Mouse (Mus musculus): ENCODE measurements around the gene Nat10. TPM values are rescaled to one million over a fixed set of nuclear protein-coding genes. Genes with fewer than 3 reads are reported as not detected.

The Nat10 gene
- total RNA-seq, 2 experiments from 2014 or later, result 72.5 to 125 TPM

DNA sequence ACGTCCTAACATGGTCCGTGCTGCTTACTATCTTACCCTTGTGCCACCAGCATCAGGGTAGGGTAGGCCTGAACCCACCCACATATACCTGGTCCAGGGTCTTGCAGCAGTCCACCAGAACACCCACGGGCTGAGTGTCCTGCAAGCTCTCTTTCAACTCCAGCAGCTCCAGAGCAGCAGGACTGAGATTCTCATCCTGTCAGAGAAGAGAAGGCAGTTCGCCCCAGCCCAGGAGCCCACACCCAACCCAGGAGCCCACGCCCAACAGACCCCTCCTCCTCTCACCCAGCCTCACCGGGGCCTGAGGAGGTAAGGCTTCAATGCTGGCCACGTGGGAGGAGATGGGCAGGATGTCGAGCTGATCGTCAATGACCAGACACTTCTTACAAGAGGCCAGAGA lies 13.2 kb downstream of the Nat10 start:
- no peak for ATAC-seq (replicated peaks; ENCODE audit: low FRiP score, low TSS enrichment, poor library complexity, severe bottlenecking)

- ATAC-seq (replicated peaks; ENCODE audit: low FRiP score, low TSS enrichment, poor library complexity, severe bottlenecking), result 0 out of 2 replicates have a peak, but pooled peaks have one; percentile 9
Observed at GRCm38 (mm10) chr2:103746761-103747160, 14.3 kb downstream of the Nat10 start.

GRCm38 (mm10) chr2:103746096-103746495 lies 15.0 kb downstream of the Nat10 start:
- no peak for ATAC-seq (replicated peaks; ENCODE audit: low FRiP score, low TSS enrichment, poor library complexity, severe bottlenecking)

GRCm38 (mm10) chr2:103745481-103745880 lies 15.6 kb downstream of the Nat10 start:
- ATAC-seq (replicated peaks; ENCODE audit: low FRiP score, low TSS enrichment, poor library complexity, severe bottlenecking), result no peak

DNA sequence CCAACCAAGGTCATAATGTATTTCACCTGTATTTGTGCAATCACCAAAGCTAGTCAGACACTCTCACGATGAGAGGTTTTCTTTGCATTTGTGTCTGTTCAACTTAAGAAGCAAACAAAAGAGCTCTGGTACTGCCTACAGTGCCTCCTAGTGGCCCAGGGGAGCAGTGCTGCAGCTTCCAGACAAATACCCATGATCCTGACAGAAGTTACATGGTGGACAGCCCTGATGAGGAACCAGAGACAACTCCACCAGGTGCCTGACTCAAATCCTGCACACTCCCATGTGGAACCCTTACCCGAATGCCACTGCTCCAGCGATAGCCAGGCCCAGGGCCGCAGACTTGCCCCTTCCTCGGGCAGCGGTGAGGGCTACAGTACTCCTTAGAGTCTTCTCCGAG lies 17.1 kb downstream of the Nat10 start:
- ATAC-seq (replicated peaks; ENCODE audit: low FRiP score, low TSS enrichment, poor library complexity, severe bottlenecking), result peak; percentile 62

DNA sequence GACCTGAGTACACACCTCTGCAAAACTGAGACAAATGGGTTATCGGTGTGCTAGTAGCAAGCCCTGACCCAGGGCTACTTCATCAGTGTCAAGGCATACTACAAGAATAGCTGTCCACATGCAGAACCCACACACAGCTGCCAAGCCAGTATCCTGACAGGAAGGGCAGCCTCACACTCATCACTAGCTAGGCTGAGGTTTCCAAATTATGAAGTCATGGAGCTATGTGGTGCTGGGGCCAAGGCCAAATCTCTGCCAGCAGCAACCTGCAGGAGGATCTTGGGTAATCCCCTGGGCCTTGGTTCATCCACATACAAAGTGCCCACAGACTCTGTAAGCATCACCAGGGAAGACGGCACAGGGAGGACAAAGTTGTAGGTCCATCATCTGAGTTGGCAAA lies 17.5 kb downstream of the Nat10 start:
- ATAC-seq (replicated peaks; ENCODE audit: low FRiP score, low TSS enrichment, poor library complexity, severe bottlenecking), result no peak

GRCm38 (mm10) chr2:103742821-103743220 lies 18.2 kb downstream of the Nat10 start:
- no peak for ATAC-seq (replicated peaks; ENCODE audit: low FRiP score, low TSS enrichment, poor library complexity, severe bottlenecking)

GRCm38 (mm10) chr2:103731423-103731822 lies 29.6 kb downstream of the Nat10 start:
- no peak for ATAC-seq (replicated peaks; ENCODE audit: low FRiP score, low TSS enrichment, poor library complexity, severe bottlenecking)

- no peak for ATAC-seq (replicated peaks; ENCODE audit: low FRiP score, low TSS enrichment, poor library complexity, severe bottlenecking)
Observed at GRCm38 (mm10) chr2:103730999-103731398, 30.1 kb downstream of the Nat10 start.

DNA sequence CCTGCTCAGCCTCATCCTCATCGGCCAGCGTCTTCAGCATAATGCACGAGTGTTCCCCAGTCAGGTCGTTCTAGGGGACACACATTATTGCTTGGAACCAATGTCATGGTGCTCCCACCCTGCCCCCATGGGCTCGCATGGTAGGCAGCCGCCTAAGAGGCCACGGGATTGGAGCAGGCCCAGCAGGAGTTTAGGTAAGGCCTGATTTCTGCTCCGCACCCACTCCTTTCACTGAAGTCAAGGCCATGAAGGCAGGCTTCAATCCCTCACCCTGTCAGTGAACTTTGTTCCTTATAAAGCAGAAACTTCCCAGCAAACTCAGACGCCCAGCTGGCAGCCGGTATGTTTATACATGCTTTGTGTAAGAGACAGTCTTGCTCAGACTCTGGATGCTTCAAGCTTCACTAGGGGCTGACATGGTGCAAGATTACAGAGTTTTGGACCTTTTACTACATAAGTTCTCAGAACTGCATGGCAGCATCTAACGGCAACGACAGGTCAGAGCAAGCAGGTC lies 33.0 kb downstream of the Nat10 start:
- ATAC-seq (replicated peaks; ENCODE audit: low FRiP score, low TSS enrichment, poor library complexity, severe bottlenecking), result no peak

DNA sequence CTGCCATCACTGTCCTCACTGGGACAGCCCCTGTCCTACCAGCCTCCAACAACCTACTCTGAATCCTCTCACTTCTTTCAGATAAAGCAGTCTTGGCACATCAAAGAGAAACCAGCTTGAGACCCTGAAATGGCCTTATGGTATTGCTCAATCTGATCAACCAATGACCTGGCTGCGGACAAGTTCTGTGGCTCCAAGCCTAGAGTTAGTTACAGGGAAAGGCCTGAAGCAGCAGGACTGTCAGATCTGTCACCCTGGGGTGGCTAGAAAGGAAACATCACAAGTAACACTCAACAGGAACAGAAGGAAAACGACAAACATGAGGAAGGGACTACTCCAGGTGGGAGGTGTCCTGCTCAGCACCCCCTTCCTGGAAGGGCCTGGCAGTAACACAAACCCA lies 36.5 kb downstream of the Nat10 start:
- no peak for ATAC-seq (replicated peaks; ENCODE audit: low FRiP score, low TSS enrichment, poor library complexity, severe bottlenecking)

DNA sequence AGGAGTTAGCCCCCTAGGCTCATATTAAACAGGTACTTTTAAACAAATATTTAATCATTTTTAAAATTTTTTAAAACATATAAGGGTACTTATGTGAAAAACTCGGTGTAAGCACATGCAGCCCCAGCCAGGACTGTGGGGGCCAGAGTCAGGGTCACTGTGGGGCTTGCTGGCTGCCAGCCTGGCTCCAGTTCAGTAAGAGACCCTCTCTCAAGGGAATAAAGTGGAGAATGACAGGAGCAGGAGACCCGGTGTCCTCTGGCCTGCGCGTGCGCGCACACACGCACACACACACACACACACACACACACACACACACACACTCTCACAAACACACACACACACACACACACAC lies 41.8 kb downstream of the Nat10 start:
- no peak for ATAC-seq (replicated peaks; ENCODE audit: low FRiP score, low TSS enrichment, poor library complexity, severe bottlenecking)

- ATAC-seq (replicated peaks; ENCODE audit: low FRiP score, low TSS enrichment, poor library complexity, severe bottlenecking), result peak; percentile 79
Observed at GRCm38 (mm10) chr2:103718594-103719291, 42.3 kb downstream of the Nat10 start.

GRCm38 (mm10) chr2:103714412-103714811 lies 46.7 kb downstream of the Nat10 start:
- ATAC-seq (replicated peaks; ENCODE audit: low FRiP score, low TSS enrichment, poor library complexity, severe bottlenecking), result no peak

DNA sequence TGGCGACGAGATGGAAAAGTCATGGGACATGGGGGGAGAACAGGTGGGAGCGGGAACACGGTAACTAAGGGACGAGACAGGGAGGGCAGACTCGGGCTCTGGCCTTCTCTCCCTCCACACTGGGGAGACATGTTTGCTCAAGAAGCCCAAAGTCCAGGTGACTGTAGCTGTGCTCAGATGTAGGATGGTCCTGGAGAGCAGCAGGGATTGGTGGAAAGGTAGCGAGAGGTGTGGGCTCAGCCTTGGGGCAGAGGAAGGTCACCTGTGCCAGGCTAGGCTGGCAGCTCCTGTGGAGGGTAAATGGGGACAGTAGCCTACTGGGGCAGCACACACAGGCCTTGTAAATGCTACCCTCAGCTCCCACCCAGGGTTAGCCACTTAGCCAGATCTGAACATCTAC lies 47.2 kb downstream of the Nat10 start:
- ATAC-seq (replicated peaks; ENCODE audit: low FRiP score, low TSS enrichment, poor library complexity, severe bottlenecking), result no peak

DNA sequence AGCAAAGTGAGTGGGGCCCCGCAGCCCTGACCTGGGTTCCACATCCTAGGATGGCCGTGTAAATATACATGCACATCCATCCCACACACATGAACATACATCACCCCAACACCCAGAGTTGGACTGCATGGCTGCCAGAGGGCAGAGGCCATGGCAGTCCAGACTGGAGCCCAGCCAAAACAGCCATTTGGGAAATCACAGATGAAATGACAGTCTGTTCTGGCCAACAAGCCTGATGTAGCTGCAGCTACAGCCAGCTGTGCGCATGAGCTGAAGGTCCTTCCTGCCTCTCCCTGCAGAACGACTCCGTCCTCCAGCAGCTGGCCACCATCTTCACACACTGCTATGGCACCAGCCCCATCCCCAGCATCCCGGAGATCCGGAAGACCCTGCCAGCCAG lies 50.2 kb downstream of the Nat10 start:
- no peak for ATAC-seq (replicated peaks; ENCODE audit: low FRiP score, low TSS enrichment, poor library complexity, severe bottlenecking)

DNA sequence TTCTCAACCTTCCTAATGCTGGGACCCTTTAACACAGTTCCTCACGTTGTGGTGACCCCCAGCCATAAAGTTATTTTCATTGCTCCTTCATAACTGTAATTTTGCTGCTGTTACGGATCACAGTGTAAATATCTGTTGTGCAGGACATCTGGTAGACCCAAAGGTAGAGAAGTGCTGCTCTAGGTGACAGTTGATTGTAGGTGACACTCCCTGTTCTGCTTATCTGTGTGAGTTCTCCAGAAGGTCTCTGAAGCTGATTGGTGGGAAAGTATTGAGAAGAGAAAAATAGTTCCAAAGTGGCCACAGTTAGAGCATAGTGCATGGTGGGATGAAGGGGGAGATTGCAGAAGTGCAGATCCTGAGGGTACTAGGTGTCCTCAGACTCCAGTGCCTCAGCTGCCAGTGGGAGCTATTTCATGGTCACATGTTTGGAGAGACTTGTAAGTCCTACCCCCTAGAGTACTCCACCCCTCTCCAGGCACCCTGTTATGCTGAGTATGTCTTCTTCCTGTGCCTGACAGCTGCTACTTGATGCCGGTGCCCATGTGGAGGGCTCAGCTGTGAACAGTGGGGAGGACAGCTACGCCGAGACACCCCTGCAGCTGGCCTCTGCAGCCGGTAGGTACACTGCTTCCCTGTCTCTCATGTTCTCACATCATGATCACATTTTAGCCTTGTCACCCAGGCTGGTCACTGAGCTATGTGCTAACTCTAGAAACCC lies 53.9 kb downstream of the Nat10 start:
- ATAC-seq (replicated peaks; ENCODE audit: low FRiP score, low TSS enrichment, poor library complexity, severe bottlenecking), result peak; percentile 50

DNA sequence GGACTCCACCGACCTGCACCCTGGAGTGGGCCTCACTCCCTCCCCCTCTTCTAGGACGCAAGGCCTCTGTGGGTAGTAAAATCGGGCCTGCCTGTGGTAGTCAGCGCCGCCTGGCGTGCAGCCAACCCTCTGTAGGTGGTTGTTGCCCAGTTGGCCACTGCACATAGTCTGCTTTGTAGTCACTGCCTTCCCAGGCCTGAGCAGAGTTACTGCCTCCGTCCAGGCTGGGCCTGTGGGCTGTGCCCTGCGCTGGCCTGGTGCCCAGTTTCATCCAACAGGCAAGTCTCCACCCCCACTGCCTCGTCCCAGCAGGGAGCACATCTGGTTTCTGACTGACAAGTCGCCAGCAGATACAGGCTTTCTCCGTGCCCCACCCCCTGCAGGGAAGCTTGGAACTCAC lies 54.8 kb downstream of the Nat10 start:
- ATAC-seq (replicated peaks; ENCODE audit: low FRiP score, low TSS enrichment, poor library complexity, severe bottlenecking), result peak; percentile 59

DNA sequence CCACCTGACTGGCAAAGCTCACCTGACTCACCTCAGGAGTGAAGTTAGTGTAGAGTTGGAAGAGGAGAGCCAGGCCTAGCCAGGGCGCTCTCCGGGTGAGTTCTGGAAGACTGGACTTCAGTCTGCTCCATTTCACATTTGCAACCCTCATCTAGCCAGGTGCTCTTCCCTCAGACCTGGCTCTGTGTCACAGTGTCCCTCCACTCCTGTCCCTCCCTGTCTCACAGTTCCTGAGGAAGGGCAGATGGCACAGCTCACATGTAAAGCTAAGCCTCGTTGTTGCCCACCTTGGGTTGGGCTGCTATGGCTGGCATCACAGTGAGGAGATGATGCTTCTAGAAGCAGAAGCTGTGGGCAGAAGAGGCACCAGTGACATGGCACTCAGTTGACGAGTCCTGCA lies 55.2 kb downstream of the Nat10 start:
- ATAC-seq (replicated peaks; ENCODE audit: low FRiP score, low TSS enrichment, poor library complexity, severe bottlenecking), result no peak; the same call in 1 of the 2 replicates

GRCm38 (mm10) chr2:103703865-103704264 lies 57.2 kb downstream of the Nat10 start:
- ATAC-seq (replicated peaks; ENCODE audit: low FRiP score, low TSS enrichment, poor library complexity, severe bottlenecking), result no peak

GRCm38 (mm10) chr2:103703336-103703735 lies 57.7 kb downstream of the Nat10 start:
- ATAC-seq (replicated peaks; ENCODE audit: low FRiP score, low TSS enrichment, poor library complexity, severe bottlenecking), result no peak

All from megakaryocyte-erythroid progenitor cell, adult 5-6 weeks (primary cell).